Mouse (Mus musculus) CH12.LX (cell line): ENCODE results near the gene Ap2a1. TPM values are rescaled to one million over a fixed set of nuclear protein-coding genes. Genes with fewer than 3 reads are reported as not detected.

Source experiments
- DNase-seq: peaks from one replicate; pipeline ENCODE4 v3.0.0-alpha.2; 2013; ENCODE audit errors: extremely low read depth
- H3K27ac ChIP-seq: 2 replicates; pipeline ENCODE4 v1.5.1; 2012; ENCODE audit warnings: low read depth, mild to moderate bottlenecking, control low read depth, moderate library complexity; ENCODE audit not compliant: insufficient read depth
- H3K27me3 ChIP-seq: replicated peaks from 2 replicates; pipeline ENCODE3; 2012; ENCODE audit warnings: inconsistent platforms
- H3K36me3 ChIP-seq, 2 experiments: replicated peaks in 1 of 2; 2 replicates each; pipeline versions ENCODE3 to v1.6.1; 2012; ENCODE audit warnings: inconsistent platforms in 1 of 2, low read length in 1 of 2, mild to moderate bottlenecking in 1 of 2, mixed read lengths in 1 of 2, moderate library complexity in 1 of 2; ENCODE audit not compliant: control insufficient read depth in 1 of 2, insufficient read depth in 1 of 2
- H3K4me1 ChIP-seq, 2 experiments: 2 replicates each; pipeline ENCODE4 v1.6.1; 2012; ENCODE audit warnings: inconsistent platforms in 1 of 2, moderate library complexity in 1 of 2; ENCODE audit not compliant: insufficient read depth in 2 of 2, control insufficient read depth in 1 of 2
- H3K4me2 ChIP-seq: 2 replicates; pipeline ENCODE4 v1.6.1; 2012; ENCODE audit warnings: low read depth, mild to moderate bottlenecking, control low read depth; ENCODE audit not compliant: poor library complexity, insufficient read depth, severe bottlenecking
- H3K4me3 ChIP-seq, 3 experiments: fragments of 150-350 bp in 1 of 3; sonication (generic) in 1 of 3; replicated peaks in 1 of 3; 2 replicates each; pipeline versions ENCODE3 to v1.5.1; 2011 to 2012; ENCODE audit warnings: low read depth in 2 of 3, low read length in 2 of 3, mild to moderate bottlenecking in 2 of 3, moderate library complexity in 2 of 3, control low read depth in 1 of 3, improper control_type of control experiment in 1 of 3, inconsistent platforms in 1 of 3, mixed read lengths in 1 of 3; ENCODE audit not compliant: poor library complexity in 1 of 3
- H3K79me2 ChIP-seq: replicated peaks from 2 replicates; pipeline ENCODE4 v1.6.1; 2012; ENCODE audit warnings: mild to moderate bottlenecking, moderate library complexity; ENCODE audit not compliant: control insufficient read depth, poor library complexity, insufficient read depth, severe bottlenecking; ENCODE audit errors: extremely low read depth
- H3K9ac ChIP-seq: 2 replicates; pipeline ENCODE4 v1.6.1; 2012; ENCODE audit warnings: low read depth, mild to moderate bottlenecking, control low read depth, moderate library complexity; ENCODE audit not compliant: insufficient read depth
- H3K9me3 ChIP-seq: replicated peaks from 2 replicates; pipeline ENCODE3; 2012; ENCODE audit warnings: low read length, inconsistent platforms, mixed read lengths
- CHD1 ChIP-seq: IDR thresholded peaks from 2 replicates; pipeline ENCODE4 v1.6.1; 2012; ENCODE audit warnings: low read depth, low read length, improper control_type of control experiment, inconsistent platforms
- ELF1 ChIP-seq: IDR thresholded peaks from 2 replicates; pipeline ENCODE4 v1.6.1; 2014; ENCODE audit warnings: low read depth, mild to moderate bottlenecking, inconsistent platforms, low read length, improper control_type of control experiment
- EP300 ChIP-seq: IDR thresholded peaks from 2 replicates; pipeline ENCODE4 v1.6.1; 2011; ENCODE audit warnings: low read length, improper control_type of control experiment
- ETS1 ChIP-seq: conservative IDR thresholded peaks from 2 replicates; pipeline ENCODE4 v1.6.1; 2012; ENCODE audit warnings: low read depth, mild to moderate bottlenecking, inconsistent platforms, low read length, improper control_type of control experiment, moderate library complexity
- GABPA ChIP-seq: IDR thresholded peaks from 2 replicates; pipeline ENCODE4 v1.6.1; 2012; ENCODE audit warnings: low read depth, low read length, improper control_type of control experiment, inconsistent platforms; ENCODE audit not compliant: insufficient replicate concordance
- JUN ChIP-seq: IDR thresholded peaks from 2 replicates; pipeline ENCODE4 v1.6.1; 2011; ENCODE audit warnings: low read depth, mild to moderate bottlenecking, low read length, improper control_type of control experiment, moderate library complexity; ENCODE audit not compliant: insufficient read depth
- JUND ChIP-seq: conservative IDR thresholded peaks from 2 replicates; pipeline ENCODE4 v1.6.1; 2011; ENCODE audit warnings: low read depth, low read length, improper control_type of control experiment
- KAT2A ChIP-seq: IDR thresholded peaks from 2 replicates; pipeline ENCODE4 v1.6.1; 2012; ENCODE audit warnings: low read length, improper control_type of control experiment, inconsistent platforms; ENCODE audit not compliant: insufficient replicate concordance
- MAFK ChIP-seq: IDR thresholded peaks from 2 replicates; pipeline ENCODE4 v1.6.1; 2011; ENCODE audit warnings: low read length, improper control_type of control experiment; ENCODE audit not compliant: insufficient replicate concordance
- MAX ChIP-seq: IDR thresholded peaks from 2 replicates; pipeline ENCODE4 v1.6.1; 2011; ENCODE audit warnings: low read length, improper control_type of control experiment
- MAZ ChIP-seq: IDR thresholded peaks from 2 replicates; pipeline ENCODE4 v1.6.1; 2012; ENCODE audit warnings: low read depth, mild to moderate bottlenecking, inconsistent platforms, low read length, improper control_type of control experiment, moderate library complexity
- MEF2A ChIP-seq: IDR thresholded peaks from 2 replicates; pipeline ENCODE4 v1.6.1; 2014; ENCODE audit warnings: low read depth, mild to moderate bottlenecking, inconsistent platforms, low read length, improper control_type of control experiment, borderline replicate concordance
- MXI1 ChIP-seq: IDR thresholded peaks from 2 replicates; pipeline ENCODE4 v1.6.1; 2011; ENCODE audit warnings: mild to moderate bottlenecking, low read depth, low read length, improper control_type of control experiment
- MYC ChIP-seq: IDR thresholded peaks from 2 replicates; pipeline ENCODE4 v1.6.1; 2011; ENCODE audit warnings: low read depth, mild to moderate bottlenecking, improper control_type of control experiment, low read length
- NELFE ChIP-seq: IDR thresholded peaks from 2 replicates; pipeline ENCODE4 v1.6.1; 2011; ENCODE audit warnings: low read depth, low read length, improper control_type of control experiment
- PAX5 ChIP-seq: IDR thresholded peaks from 2 replicates; pipeline ENCODE4 v1.6.1; 2012; ENCODE audit warnings: low read length, inconsistent platforms, mixed read lengths
- POLR2A ChIP-seq: IDR thresholded peaks from 2 replicates; pipeline ENCODE4 v1.6.1; 2011; ENCODE audit warnings: low read depth, mild to moderate bottlenecking, improper control_type of control experiment, low read length
- RAD21 ChIP-seq: IDR thresholded peaks from 2 replicates; pipeline ENCODE4 v1.6.1; 2011; ENCODE audit warnings: low read depth, mild to moderate bottlenecking, low read length, improper control_type of control experiment, moderate library complexity
- RCOR1 ChIP-seq: conservative IDR thresholded peaks from 2 replicates; pipeline ENCODE4 v1.6.1; 2012; ENCODE audit warnings: low read depth, mild to moderate bottlenecking, inconsistent platforms, low read length, improper control_type of control experiment
- SIN3A ChIP-seq: IDR thresholded peaks from 2 replicates; pipeline ENCODE4 v1.6.1; 2012; ENCODE audit warnings: low read length, improper control_type of control experiment, inconsistent platforms
- TBP ChIP-seq: conservative IDR thresholded peaks from 2 replicates; pipeline ENCODE4 v1.6.1; 2011; ENCODE audit warnings: low read depth, low read length, improper control_type of control experiment
- TCF12 ChIP-seq: IDR thresholded peaks from 2 replicates; pipeline ENCODE4 v1.6.1; 2014; ENCODE audit warnings: low read depth, mild to moderate bottlenecking, inconsistent platforms, low read length, improper control_type of control experiment
- USF1 ChIP-seq: IDR thresholded peaks from 2 replicates; pipeline ENCODE4 v1.6.1; 2014; ENCODE audit warnings: low read depth, mild to moderate bottlenecking, inconsistent platforms, low read length, improper control_type of control experiment
- USF2 ChIP-seq: conservative IDR thresholded peaks from 2 replicates; pipeline ENCODE4 v1.6.1; 2011; ENCODE audit warnings: low read depth, low read length, improper control_type of control experiment
- dilution Hi-C: fragments of 300-500 bp; cut with MboI; formaldehyde crosslinking; loops from 2 replicates; pipeline ENCODE4 v1.14.3; 2020; ENCODE audit warnings: low sequenced_read_pairs; ENCODE audit not compliant: extremely low pct_unique_long_range_greater_than_20kb, extremely low pct_ligation_motif_present
- in situ Hi-C: fragments of 300-500 bp; cut with MboI; formaldehyde crosslinking; loops from 3 replicates; pipeline ENCODE4 v1.14.3; 2019; ENCODE audit warnings: low sequenced_read_pairs, low pct_ligation_motif_present, low pct_unique_long_range_greater_than_20kb, mixed read lengths
- polyA plus RNA-seq: library from polyadenylated mRNA; unstranded; fragments of >175 nt; gene quantifications from 2 replicates; pipeline ENCODE4 v1.2.1, GENCODE M21; 2012; ENCODE audit warnings: low read depth; ENCODE audit not compliant: insufficient read length
- total RNA-seq, 2 experiments: library from RNA; depleted of rRNA; stranded (reverse); fragments of 300-350 nt in 1 of 2; fragments of >200 nt in 1 of 2; gene quantifications; 2 replicates each; pipeline ENCODE4 v1.2.3; 2012 to 2014

Ap2a1 gene
- total and polyA plus RNA-seq, 3 experiments = 35.7 to 61.1 (median 56.3) TPM

DNA sequence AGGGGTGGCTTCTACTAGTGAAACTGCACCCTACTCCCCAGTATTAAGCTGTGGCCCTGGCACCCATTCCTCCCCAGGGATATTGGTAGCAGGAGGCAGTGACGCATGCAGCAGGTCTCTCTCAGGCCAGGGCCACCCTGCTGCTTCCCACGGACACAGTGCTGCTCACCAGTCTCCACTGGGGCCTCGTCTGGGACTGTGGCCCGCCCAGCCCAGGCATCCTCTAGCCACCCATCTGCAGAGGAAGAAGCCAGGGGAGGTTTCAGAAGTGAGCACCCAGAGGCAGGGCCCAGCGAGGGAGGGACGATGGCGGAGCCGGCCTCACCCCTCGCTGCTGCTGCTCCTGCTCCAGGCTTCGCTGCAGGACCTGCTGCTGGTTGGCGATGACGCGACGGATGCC, 66.1 kb downstream of the Ap2a1 start:
- peaks cover 41 to 76% of the 10 kb centered on the region in 2 experiments for H3K36me3 ChIP-seq
- H3K27me3 ChIP-seq = peaks cover 3% of the 10 kb centered on the region
- in situ Hi-C loops = no loop called here
- dilution Hi-C loops = no loop called here
- no peak overlapping the region for H3K4me3 ChIP-seq
- H3K4me1 ChIP-seq = peaks cover 35 to 65% of the 10 kb centered on the region in 2 experiments
- H3K4me2 ChIP-seq = no peak overlapping the region
- no peaks in the 10 kb centered on the region for H3K79me2 ChIP-seq
- TF ChIP-seq CHD1 (no peak), JUN (no peak), MAZ (no peak), JUND (no peak), USF1 (no peak), MAFK (no peak), USF2 (no peak), KAT2A (no peak), TBP (no peak), PAX5 (no peak), RAD21 (no peak), NELFE (no peak), RCOR1 (no peak), EP300 (no peak), MYC (no peak), SIN3A (no peak), ETS1 (no peak), TCF12 (no peak), MEF2A (no peak)
- no peak overlapping the region for H3K9ac ChIP-seq
- no peak overlapping the region for H3K27ac ChIP-seq
- no peaks in the 10 kb centered on the region for H3K9me3 ChIP-seq
- DNase-seq = no peak

- Histone ChIP-seq H3K36me3 (peaks cover 41 to 76% of the 10 kb centered on the region in 2 experiments), H3K9ac (no peak overlapping the region), H3K27me3 (no peaks in the 10 kb centered on the region), H3K27ac (no peak overlapping the region), H3K4me3 (no peak overlapping the region), H3K4me1 (peaks cover 35 to 66% of the 10 kb centered on the region in 2 experiments), H3K79me2 (no peaks in the 10 kb centered on the region), H3K9me3 (no peaks in the 10 kb centered on the region), H3K4me2 (no peak overlapping the region)
- DNase-seq = no peak
- TF ChIP-seq MEF2A = no peak
- TF ChIP-seq MAX = no peak
- TF ChIP-seq USF2 = no peak
- no peak for TF ChIP-seq JUN
- no peak for TF ChIP-seq ELF1
- no peak for TF ChIP-seq EP300
- TF ChIP-seq GABPA = no peak
- TF ChIP-seq POLR2A = no peak
- TF ChIP-seq MXI1 = no peak
- dilution Hi-C loops (no loop called here), in situ Hi-C loops (no loop called here)
Measured at GRCm38 (mm10) chr7:44862434-44862833, 66.9 kb downstream of the Ap2a1 start.
